Mouse (Mus musculus): ENCODE data around the gene Wapl.

Gene Wapl

GRCm38 (mm10) chr14:34772132-34772531 is 98.4 kb downstream of the Wapl start:
- no peak for DNase-seq (ENCODE audit: low spot score in 2 of 2)

GRCm38 (mm10) chr14:34773681-34774080 is 100.0 kb downstream of the Wapl start:
- DNase-seq (ENCODE audit: low spot score in 2 of 2) = no peak

- no peak for DNase-seq (ENCODE audit: low spot score in 2 of 2)
Observed at GRCm38 (mm10) chr14:34774231-34774630, 100.5 kb downstream of the Wapl start.

DNA sequence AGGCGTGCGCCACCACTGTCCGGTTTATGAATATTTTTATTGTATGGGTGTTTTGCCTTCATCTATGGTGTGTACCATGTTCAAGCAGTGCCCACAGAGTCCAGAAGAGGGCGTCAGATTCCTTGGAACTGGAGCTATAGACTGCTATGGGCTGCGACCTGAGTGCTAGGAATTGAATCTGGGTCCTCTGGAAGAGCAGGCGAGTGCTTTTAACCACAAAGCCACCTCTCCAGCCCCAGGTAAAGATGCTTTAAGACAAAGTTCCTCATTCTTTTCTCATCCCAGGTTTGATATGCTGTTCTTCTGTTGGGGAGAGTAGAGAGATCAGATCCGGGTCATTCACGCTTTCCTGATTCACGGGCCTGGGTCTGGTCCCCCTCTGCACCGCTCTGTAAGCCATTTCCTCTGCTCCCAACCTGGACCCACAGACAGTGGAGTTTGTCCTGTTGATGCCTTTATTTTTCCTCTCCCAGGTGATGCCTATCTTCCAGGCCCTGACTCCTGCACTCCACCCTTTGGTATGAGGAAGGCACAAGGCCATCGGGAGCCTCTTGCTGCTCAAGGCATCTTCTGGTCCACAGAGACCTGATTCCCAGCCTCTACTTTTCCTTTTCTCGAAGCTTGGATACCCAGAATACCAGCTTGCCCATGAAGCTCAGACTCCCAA is 103.1 kb downstream of the Wapl start:
- no peak for DNase-seq (ENCODE audit: low spot score in 2 of 2)

GRCm38 (mm10) chr14:34777810-34778209 is 104.1 kb downstream of the Wapl start:
- peak in 1 of 2 experiments; percentile 17 for DNase-seq (ENCODE audit: low spot score in 2 of 2)

GRCm38 (mm10) chr14:34778760-34779159 is 105.0 kb downstream of the Wapl start:
- DNase-seq (ENCODE audit: low spot score in 2 of 2) = no peak

DNA sequence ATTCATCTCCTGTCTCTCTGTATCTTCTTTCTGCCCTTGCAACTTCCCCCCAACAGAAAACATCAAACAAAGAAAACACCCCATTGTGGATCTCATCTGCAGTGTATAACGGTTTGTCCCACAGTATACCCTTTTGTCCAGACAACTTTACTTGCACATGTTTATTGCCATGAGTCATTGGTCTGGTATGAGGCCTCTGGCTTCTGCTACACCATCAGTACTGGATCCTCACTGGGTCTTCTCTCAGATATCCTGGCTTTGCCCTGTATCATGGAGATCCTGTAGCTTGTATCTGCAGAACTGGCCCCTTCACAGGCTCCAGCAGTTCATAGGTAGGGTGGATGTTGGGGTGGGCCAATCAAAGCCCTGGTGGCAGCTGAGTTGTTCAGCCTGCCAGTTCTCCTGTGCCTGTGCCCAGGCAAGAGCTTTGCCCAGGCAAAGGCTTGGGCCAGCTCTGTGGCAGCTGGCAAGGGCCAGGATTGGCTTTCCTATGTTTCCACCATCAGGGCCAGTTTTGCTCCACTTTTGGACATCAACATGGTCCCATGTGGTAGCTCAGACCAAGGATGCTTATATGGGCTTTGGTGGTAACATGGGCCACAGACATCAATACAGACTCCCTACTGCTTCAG is 119.8 kb downstream of the Wapl start:
- DNase-seq (ENCODE audit: low spot score in 2 of 2) = no peak

All from spleen, postnatal 36 days (tissue).